Mouse (Mus musculus): ENCODE measurements at regions not wholly inside any gene's neighbourhood (a gene's known extent, or its start where the extent isn't known, plus 50 kb on each side); places are given as distances from the start of the nearest gene placed in this dataset.

GRCm38 (mm10) chr10:17542847-17543421, 180.1 kb upstream of the Cited2 start:
- TF ChIP-seq POLR2A (IDR thresholded peaks at IDR 0.05; ENCODE audit: low read depth, low read length), result no peak
- TF ChIP-seq CTCF (IDR thresholded peaks at IDR 0.05; ENCODE audit: extremely low read depth, insufficient read depth, insufficient read length, insufficient replicate concordance), result no peak
- Histone ChIP-seq H3K27me3 (ENCODE audit: control insufficient read depth, insufficient read depth, low read length) (no peaks in the 10 kb centered on the region), H3K36me3 (ENCODE audit: control insufficient read depth, insufficient read depth, low read length) (no peaks in the 10 kb centered on the region), H3K4me3 (ENCODE audit: extremely low read depth, insufficient read depth, insufficient read length) (no peak overlapping the region), H3K27ac (ENCODE audit: insufficient read depth, low read length) (no peak overlapping the region), H3K4me1 (ENCODE audit: control insufficient read depth, insufficient read depth, insufficient read length) (peaks cover 8% of the 10 kb centered on the region; the same call in 1 of the 2 replicates)
- no peak for DNase-seq (ENCODE audit: low read depth in 1 of 2, low spot score in 2 of 2)
- 88% methylated on average over 5 of the region's 5 CpGs for WGBS

GRCm38 (mm10) chr10:17545291-17545690, 177.7 kb upstream of the Cited2 start:
- TF ChIP-seq POLR2A (IDR thresholded peaks at IDR 0.05; ENCODE audit: low read depth, low read length) (no peak), CTCF (IDR thresholded peaks at IDR 0.05; ENCODE audit: extremely low read depth, insufficient read depth, insufficient read length, insufficient replicate concordance) (no peak)
- no peak for DNase-seq (ENCODE audit: low read depth in 1 of 2, low spot score in 2 of 2)
- H3K27me3 ChIP-seq (ENCODE audit: control insufficient read depth, insufficient read depth, low read length), result no peaks in the 10 kb centered on the region
- H3K4me3 ChIP-seq (ENCODE audit: extremely low read depth, insufficient read depth, insufficient read length), result no peak overlapping the region
- H3K4me1 ChIP-seq (ENCODE audit: control insufficient read depth, insufficient read depth, insufficient read length), result peaks cover 10% of the 10 kb centered on the region; the same call in 1 of the 2 replicates
- H3K27ac ChIP-seq (ENCODE audit: insufficient read depth, low read length), result no peak overlapping the region
- no peaks in the 10 kb centered on the region for H3K36me3 ChIP-seq (ENCODE audit: control insufficient read depth, insufficient read depth, low read length)

DNA sequence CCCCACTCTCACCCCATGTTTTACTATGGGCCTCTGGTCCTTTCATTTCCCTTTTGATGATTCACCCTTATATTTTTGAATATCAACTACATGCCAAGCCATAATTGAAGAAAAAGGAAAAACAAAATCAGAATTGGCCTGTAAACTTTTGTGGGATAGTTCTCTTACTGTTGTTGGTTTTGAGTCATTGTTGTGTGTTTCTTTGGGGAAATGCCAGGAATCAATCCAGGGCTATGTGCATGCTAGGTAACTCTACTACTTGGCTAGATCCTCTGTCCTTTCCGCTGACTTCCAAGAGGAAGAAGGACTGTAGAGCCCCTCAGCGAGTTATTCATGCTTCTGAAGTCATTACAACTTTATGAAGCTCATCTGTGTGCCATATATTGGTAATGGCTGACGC, 175.0 kb upstream of the Cited2 start:
- 0 out of 2 replicates have a peak, but pooled peaks cover 2% of the 10 kb centered on the region for H3K4me1 ChIP-seq (ENCODE audit: control insufficient read depth, insufficient read depth, insufficient read length)
- H3K36me3 ChIP-seq (ENCODE audit: control insufficient read depth, insufficient read depth, low read length), result no peaks in the 10 kb centered on the region
- no peaks in the 10 kb centered on the region for H3K27me3 ChIP-seq (ENCODE audit: control insufficient read depth, insufficient read depth, low read length)
- no peak for DNase-seq (ENCODE audit: low read depth in 1 of 2, low spot score in 2 of 2)
- no peak overlapping the region for H3K4me3 ChIP-seq (ENCODE audit: extremely low read depth, insufficient read depth, insufficient read length)
- WGBS, result 97% methylated on average over 3 of the region's 3 CpGs
- TF ChIP-seq CTCF (IDR thresholded peaks at IDR 0.05; ENCODE audit: extremely low read depth, insufficient read depth, insufficient read length, insufficient replicate concordance), result no peak
- no peak for TF ChIP-seq POLR2A (IDR thresholded peaks at IDR 0.05; ENCODE audit: low read depth, low read length)
- no peak overlapping the region for H3K27ac ChIP-seq (ENCODE audit: insufficient read depth, low read length)

GRCm38 (mm10) chr10:17548629-17549580, 174.1 kb upstream of the Cited2 start:
- 0 out of 2 replicates have a peak, but pooled peaks cover 2% of the 10 kb centered on the region for H3K4me1 ChIP-seq (ENCODE audit: control insufficient read depth, insufficient read depth, insufficient read length)
- H3K27ac ChIP-seq (ENCODE audit: insufficient read depth, low read length), result no peak overlapping the region
- no peak for DNase-seq (ENCODE audit: low read depth in 1 of 2, low spot score in 2 of 2)
- no peaks in the 10 kb centered on the region for H3K36me3 ChIP-seq (ENCODE audit: control insufficient read depth, insufficient read depth, low read length)
- TF ChIP-seq CTCF (IDR thresholded peaks at IDR 0.05; ENCODE audit: extremely low read depth, insufficient read depth, insufficient read length, insufficient replicate concordance) (no peak), POLR2A (IDR thresholded peaks at IDR 0.05; ENCODE audit: low read depth, low read length) (no peak)
- 91% methylated on average over 14 of the region's 14 CpGs for WGBS
- no peaks in the 10 kb centered on the region for H3K27me3 ChIP-seq (ENCODE audit: control insufficient read depth, insufficient read depth, low read length)
- H3K4me3 ChIP-seq (ENCODE audit: extremely low read depth, insufficient read depth, insufficient read length), result no peak overlapping the region

- H3K4me3 ChIP-seq (ENCODE audit: extremely low read depth, insufficient read depth, insufficient read length), result no peak overlapping the region
- 82% methylated on average over 6 of the region's 6 CpGs for WGBS
- no peaks in the 10 kb centered on the region for H3K36me3 ChIP-seq (ENCODE audit: control insufficient read depth, insufficient read depth, low read length)
These were observed 173.0 kb upstream of the Cited2 start for GRCm38 (mm10) chr10:17549711-17550637.

DNA sequence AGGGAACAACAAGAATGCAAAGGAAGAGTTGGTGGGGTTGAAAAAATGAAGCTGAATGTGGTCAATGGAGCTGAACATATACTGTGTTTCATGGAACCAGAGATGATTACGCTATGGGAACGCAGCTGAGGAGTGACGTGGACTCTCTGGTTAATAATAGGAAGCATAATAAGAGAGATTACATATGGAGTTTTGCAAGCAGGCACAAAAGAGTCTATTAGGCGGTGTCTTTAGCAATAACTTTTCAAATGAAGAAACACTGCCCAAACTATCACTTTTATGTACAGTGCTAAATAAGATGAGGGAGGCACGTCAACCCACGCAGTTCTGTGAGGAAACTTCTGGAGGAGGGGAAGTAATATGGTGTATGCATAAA, 172.4 kb upstream of the Cited2 start:
- WGBS, result 87% methylated on average over 6 of the region's 6 CpGs
- H3K4me1 ChIP-seq (ENCODE audit: control insufficient read depth, insufficient read depth, insufficient read length), result 0 out of 2 replicates have a peak, but pooled peaks cover 2% of the 10 kb centered on the region
- no peak for DNase-seq (ENCODE audit: low read depth in 1 of 2, low spot score in 2 of 2)
- no peak overlapping the region for H3K4me3 ChIP-seq (ENCODE audit: extremely low read depth, insufficient read depth, insufficient read length)
- TF ChIP-seq CTCF (IDR thresholded peaks at IDR 0.05; ENCODE audit: extremely low read depth, insufficient read depth, insufficient read length, insufficient replicate concordance), result no peak
- no peaks in the 10 kb centered on the region for H3K27me3 ChIP-seq (ENCODE audit: control insufficient read depth, insufficient read depth, low read length)
- H3K36me3 ChIP-seq (ENCODE audit: control insufficient read depth, insufficient read depth, low read length), result no peaks in the 10 kb centered on the region
- H3K27ac ChIP-seq (ENCODE audit: insufficient read depth, low read length), result no peak overlapping the region

More at GRCm38 (mm10) chr10:17549711-17550637, 173.0 kb upstream of the Cited2 start:
- Histone ChIP-seq H3K27ac (ENCODE audit: insufficient read depth, low read length) (no peak overlapping the region), H3K27me3 (ENCODE audit: control insufficient read depth, insufficient read depth, low read length) (no peaks in the 10 kb centered on the region), H3K4me1 (ENCODE audit: control insufficient read depth, insufficient read depth, insufficient read length) (0 out of 2 replicates have a peak, but pooled peaks cover 2% of the 10 kb centered on the region)
- TF ChIP-seq POLR2A (IDR thresholded peaks at IDR 0.05; ENCODE audit: low read depth, low read length) (no peak), CTCF (IDR thresholded peaks at IDR 0.05; ENCODE audit: extremely low read depth, insufficient read depth, insufficient read length, insufficient replicate concordance) (no peak)
- DNase-seq (ENCODE audit: low read depth in 1 of 2, low spot score in 2 of 2), result no peak

Measured in spleen, adult 2 months (tissue).